Mouse (Mus musculus) layer of hippocampus, postnatal 14 days (tissue): Measurements from ENCODE around the gene Itgb7. TPM values are rescaled to one million over a fixed set of nuclear protein-coding genes. Genes with fewer than 3 reads are reported as not detected.

ENCODE experiments used
- DNase-seq, 2 experiments: peaks; one replicate each; pipeline ENCODE4 v3.0.0; 2021 to 2022; ENCODE audit warnings: low spot score in 2 of 2, mixed read lengths in 1 of 2
- total RNA-seq, 2 experiments: library from RNA; stranded (reverse); gene quantifications; 2 replicates each; pipeline ENCODE4 v1.2.3; 2021

Itgb7 gene
- total RNA-seq, 2 experiments from 2014 or later = 2.1 to 4.2 TPM

DNA sequence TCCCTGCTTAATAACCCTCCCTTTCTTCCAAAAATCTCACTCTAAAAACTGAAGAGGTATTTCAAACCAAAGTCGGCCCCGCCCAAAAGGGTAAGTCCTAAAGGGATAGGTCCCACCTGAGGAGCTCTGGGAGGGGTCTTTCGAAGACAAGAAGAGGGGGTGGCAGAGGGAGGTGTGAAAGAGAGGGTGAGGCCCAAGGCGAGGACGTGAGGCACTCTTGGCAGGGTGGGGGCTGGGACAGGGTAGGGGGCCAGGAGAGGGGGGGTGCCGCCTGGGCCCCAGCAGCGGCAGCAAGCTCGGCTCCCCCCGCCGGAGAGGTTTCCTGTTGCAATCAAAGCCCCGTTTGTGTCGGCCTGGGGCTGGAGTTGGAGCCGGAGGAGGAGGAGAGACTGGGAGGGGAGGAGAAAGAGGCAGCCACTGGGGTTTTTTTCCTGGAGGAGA is 17.5 kb upstream of the Itgb7 start:
- DNase-seq = no peak

DNA sequence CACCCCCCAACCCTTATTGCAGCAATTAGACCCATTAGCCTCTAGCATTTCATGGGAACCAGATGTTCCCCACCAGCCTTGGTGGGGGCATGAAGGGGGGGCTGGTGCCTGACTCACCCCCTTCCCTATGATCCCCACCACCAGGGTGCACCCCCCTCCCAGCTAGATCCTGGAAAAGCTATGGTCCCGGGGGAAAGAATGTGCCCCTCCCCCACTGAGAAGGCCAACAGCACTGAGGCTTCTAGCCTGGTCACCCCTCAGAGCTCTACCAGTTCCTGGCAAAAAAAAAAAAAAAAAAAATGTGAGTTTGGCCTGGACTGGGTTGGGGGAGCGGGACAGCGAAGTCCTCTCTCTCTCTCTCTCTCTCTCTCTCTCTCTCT is 17.1 kb upstream of the Itgb7 start:
- DNase-seq = no peak

DNA sequence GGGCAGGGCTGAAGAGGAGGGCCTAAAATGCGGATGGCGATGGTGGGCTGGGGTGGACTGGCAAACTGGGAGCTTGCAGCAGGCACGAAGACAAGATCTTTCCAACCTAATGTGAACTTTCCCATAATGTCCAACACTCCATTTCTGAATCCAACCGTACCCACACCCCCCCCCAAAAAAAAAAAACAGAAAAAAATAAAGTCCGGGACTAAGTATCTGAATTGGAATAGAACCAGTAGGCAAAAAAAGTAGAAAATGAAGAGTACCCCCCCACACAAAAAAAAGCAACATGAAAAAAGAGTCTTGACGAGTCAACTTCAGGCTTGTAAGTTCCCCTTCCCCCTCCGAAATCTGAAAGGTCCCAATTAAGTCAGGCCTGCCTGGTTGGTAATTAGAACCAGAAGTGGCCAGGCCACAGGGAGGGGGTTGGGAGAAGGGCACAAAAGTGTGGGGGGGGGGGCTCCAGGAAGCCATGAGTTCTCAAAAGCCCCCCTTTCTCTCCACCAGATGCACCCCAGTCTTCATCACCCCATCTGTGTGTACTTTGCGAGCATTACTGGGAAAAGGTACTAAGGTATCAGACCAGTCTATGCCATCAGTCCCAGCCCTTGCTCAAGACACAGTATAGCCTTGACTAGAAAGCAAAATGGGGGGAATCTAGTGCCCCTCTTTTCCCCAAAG is 16.5 kb upstream of the Itgb7 start:
- DNase-seq = no peak

DNA sequence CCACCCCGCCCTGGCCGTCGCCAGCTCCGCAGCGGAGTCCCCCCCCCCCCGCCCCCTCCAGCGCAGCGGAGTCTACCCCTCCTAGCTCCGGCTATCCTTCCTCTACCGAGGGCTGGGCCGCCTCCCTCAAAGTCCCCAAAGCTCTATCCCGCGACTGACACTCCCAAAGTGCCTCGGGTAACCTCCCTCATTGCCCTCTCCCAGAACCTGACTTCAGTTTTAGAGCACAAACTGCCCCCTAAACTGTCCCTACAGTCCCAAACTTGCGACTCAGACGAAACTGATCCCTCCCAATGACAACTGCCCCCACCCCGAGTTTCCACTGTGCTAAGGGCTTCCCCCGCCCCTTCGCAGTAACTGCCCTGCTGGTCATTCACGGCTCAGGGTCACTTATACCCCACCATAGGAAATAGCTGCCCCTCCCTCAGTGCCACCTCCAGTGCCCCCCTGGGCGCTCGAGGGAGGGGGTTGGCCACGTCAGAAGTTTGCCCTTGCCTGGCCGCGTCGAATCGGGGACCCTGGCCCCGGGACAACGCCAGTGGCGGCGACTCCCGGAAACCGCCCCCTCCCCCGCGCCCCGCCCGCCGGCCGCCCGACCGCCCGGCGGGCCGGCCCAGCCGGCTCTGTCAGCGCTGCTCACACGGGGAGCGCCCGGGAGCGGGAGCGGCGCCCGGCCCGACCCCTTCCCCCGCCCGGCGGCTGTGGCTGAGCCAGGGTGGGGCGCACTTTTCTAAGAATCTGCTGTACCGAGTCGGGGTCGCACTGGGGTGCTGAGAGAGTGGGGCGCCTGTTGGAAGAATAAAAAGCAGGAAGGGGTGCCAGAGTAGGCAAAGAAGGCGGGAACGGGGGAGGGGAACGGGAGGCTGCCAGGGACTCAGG is 15.7 kb upstream of the Itgb7 start:
- peak; percentile 48 to 50 for DNase-seq

DNA sequence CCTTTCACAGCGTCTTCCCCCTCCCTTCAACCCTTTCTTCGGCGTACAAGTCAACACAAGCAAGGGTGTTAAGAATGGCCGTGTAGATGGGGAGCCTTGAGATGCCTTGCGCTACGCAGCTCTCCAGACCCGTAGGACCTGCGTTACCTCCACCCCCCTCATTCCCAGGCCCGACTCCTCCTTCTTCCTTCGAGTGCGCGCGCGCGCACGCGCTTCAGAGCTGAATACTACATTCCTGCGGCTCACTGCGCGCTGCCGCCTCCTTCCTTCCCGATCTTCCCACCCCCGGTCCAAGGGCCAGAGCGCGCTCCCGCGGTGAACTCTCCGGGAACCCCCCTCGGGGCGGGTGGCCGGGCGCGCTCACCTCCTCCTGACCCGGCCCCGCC is 15.1 kb upstream of the Itgb7 start:
- peak; percentile 81 to 85 for DNase-seq

DNA sequence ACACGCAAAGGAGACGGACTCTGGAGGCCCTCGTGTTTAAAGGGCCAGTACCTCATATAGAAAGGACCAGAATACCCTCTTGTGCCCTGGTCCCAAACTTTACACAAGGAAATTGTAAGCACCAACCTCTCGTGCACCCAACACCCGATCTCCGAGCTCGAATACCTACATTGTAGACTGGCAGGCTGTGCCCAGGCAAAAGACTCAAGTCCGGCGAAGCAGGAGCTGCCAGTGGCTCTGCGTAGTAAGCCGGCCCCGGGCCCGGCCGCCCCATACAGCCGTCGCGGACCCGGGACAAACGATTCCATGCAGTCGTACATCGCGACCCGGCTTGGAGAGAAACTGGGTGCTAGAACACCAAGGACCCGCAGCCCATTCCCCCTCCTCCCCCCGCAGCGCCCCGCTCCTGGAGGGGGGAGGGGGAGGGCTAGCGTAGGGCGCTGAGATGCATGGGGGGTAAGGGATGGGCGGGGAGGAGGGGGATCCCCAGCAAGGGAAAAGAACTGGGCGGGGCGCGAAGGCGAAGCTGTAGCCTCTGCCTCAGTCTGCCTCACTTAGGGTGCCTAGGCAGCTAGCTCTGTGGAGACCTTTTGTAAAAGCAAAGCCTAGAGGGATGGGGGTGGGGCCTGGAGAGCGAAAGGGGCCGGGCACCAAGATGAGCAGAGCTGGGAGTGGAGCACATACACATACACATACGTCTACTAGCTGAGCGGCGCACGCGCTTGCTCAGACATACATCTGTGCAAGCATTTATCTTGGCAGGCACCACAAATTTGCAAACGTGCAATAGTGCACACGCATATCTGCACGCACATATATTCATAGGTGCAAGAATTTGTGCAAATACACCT is 14.4 kb upstream of the Itgb7 start:
- DNase-seq = peak; percentile 55 to 68

DNA sequence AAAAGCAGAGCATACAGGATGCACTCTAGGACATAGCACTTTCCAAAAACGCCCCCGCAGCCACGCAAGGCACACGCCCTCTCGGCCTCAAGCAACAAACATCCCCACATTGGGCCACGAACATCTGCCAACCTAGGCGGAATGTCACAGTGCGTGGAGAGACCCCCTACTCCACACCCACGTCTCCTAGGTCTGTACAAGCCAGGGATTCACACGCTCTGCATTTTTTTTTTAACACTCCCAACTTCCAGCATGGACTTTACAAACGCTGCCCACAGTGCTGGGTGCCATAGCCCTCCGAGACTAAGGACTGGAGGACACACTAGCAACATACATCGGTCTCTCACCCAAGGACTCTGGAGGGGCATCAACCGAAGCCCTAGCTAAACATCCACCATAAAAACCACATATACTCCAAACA is 13.7 kb upstream of the Itgb7 start:
- no peak for DNase-seq

DNA sequence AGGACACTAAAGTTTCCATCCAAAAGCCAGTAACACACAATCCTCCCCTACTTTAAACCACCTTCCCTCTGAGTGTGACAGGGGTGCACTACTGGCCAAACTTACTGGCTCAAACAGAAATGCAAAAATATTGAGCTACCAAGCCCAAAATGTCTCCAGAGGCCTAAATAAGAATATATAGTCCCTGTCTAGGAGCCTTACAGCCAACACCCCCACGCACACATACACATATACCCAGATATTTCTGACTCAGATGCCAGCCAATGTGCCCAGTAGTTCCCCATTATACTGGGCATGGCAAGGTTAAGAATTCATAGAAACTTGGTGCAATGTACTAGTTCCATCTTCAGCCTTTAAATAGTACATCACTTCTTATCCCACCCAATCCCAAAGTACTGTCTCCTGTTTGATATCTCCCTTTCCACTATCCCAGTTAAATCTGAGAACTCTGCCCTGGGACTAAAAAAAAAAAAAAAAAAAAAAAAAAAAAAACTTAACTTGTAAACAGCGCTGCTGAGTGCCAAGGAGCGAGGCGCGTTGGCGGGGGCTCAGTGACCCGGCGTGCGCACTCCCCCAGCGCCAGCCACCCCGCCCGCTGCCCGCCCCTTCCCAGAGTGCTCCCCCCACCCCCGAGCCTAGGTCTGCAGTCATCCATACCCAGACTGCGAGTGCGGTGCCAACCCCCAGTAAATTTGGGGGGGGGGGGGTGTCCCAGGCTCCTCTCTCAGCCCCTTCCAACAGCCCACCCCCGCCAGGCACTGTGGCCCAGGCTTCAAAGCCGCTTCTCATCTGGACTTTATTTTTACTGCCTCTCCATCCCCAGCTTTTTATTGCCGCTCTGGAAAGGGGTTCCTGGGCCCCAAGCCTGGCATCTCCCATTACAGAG is 12.8 kb upstream of the Itgb7 start:
- no peak for DNase-seq

DNA sequence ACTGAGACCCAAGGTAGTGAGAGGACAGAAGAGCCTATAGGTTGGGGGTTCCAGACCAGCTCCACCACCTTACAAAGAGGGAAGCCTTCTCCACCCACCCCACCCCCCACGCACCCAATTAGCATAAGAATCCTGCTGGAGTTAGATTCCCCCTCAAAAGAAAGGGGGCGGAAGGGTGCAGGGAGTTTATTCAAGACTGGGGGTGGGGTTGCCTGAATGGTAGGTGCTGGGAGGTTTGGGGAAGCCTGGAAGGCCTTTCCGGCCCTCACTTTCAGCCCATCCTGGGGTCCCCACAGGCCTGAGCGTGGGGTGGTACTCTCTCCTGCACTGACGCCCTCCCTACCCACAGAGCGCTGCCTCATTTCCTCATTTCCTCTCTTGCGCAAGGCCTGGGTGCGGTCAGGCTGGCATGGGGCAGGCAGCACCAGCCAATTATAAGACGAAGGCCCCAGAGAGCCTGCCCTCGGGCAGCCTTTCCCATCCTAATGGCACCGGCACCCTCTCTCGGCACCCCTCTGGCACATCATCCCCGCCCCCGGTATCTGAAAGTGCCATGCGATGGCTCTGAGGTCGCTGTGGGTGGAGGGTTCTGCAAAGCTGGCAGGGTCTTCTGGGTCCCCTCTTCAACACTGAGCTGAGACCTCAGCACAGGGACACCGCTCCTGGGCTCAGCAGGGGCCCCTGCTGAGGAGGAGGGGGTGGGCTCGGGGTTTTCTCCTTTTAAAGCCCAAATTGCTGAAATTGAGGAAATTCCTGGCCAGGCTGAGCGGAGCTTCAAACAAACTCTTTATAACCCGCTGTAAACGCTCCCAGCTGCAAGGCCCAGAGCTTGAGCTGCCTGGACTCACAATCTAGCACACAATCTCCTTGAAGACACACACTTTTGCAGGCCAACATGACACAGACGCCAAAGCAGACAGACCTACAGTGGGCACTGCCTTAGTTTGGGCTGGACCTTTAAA is 11.8 kb upstream of the Itgb7 start:
- DNase-seq = no peak

DNA sequence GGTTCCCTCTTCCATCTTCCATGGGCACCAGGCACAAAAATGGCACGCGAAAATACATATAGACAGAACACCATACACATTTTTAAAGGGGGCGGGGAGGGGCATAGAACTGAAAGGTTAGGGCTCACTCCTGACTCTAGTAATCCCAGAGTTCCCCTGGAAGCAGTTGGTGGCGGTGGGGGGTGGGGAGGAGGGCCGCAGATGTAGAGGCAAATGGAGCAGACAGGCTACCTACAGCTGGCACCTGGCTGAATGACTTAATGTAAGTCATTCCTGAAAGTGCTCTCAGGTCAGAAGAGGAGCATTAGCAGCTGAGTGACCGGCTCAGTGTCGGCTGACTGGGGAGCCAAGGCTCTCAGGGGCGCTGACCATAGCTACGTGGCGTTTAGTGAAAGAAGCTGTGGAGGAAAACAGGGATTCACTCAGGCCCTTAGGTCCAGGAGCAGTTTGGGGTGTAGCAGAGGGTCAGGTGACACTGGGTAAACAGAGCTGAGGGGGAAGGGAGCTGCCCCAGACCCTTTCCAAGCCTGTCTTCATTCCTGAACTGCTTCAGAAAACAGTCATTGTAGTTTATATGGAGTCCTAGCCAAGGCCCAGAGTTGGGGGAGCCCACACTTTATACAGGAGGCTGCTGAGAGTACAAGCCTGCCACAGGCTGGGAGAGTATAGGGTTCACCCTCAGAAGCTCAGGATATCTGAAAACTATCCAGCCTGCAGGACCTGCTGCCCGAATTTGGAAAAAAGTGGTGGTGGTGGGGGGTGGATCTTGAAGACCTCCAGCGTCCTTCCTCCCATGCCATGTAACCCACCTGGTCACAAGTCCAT is 10.9 kb upstream of the Itgb7 start:
- no peak for DNase-seq

DNA sequence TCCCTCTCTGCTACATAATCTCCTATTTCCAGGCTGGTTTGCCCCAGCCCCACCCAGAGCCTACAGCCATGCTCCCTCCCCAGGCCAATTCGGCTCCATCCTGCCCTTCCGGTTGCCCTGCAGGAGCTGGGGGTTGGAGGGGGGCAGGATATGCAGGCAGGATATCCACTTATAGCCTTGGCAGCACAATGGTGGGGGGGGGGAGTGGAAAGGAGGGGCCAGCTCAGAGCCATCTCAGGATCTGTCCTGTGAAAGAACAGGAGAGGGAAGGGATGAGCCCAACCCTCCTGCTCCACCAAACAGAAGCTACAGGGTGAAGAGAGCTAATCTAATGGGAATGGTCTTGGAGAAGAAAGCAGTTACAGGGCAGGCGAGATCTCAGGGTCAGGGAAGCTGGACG is 8.9 kb upstream of the Itgb7 start:
- DNase-seq = no peak

DNA sequence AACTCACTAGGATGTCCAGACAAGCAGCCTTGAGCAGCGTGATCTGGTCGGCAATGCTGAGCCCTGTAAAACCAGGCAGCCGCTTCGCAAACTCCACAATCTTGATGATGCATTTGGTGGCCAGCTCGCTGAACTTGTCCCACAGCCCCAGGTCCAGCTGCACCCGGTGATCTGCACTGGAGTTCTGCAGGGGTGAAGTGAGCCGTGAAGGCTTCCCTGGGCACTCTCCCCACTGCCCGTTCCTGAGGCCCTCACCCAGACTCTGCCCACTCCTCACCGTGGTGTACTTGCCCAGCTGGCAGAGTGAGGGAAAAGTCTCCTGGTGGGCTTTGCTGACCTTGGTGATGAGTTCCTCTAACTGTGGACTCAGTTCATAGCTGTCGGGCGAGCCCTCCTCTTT is 8.1 kb upstream of the Itgb7 start:
- no peak for DNase-seq

DNA sequence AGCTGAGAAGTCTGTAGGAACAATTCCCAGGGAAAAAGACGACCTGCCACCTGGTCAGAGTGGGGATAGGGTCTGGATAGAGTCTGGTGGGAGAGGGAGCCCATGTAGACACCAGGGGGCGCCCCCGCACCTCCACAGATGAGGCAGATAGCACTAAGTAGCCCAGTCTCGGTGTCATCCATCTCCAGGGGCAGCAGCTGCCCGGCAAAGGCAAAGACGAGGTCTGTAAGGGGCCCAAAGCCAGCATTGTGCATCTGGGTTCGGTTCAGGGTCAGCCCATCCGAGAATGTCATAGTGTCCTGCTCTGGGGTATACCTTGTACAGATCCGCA is 7.5 kb upstream of the Itgb7 start:
- DNase-seq = peak; percentile 76

DNA sequence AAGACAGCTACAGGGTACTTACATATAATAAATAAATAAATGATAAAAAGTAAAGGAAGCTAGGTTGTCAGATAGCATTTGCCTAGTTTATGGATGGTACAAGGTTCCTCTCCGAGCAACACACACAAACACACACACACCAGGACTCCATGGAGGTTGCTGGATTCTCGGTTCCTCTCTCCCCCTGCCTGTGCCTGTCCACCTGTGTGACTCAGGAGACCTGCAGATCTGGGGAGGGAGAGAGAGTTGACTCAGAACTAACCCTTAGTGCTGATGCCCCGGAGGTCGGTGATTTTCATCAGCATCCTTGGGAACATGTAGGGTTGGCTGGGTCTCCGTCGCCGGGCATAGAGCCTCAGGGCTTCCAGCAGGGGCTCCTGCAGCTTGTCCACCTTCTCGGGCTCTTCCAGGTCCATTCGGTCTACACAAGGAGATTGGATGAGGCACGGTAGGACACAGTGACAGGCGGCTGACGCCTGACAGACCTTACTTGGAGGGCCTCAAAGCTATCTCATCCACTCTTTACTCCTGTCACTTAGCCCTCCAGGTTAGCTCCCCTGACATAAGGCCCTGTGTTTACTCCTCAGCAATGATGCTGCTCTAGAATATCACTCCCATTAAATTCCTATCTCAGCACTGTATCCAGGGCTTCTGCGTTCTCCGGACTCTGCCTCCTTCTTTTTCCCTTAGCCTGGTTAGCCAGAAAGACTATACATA is 7.0 kb upstream of the Itgb7 start:
- DNase-seq = no peak

DNA sequence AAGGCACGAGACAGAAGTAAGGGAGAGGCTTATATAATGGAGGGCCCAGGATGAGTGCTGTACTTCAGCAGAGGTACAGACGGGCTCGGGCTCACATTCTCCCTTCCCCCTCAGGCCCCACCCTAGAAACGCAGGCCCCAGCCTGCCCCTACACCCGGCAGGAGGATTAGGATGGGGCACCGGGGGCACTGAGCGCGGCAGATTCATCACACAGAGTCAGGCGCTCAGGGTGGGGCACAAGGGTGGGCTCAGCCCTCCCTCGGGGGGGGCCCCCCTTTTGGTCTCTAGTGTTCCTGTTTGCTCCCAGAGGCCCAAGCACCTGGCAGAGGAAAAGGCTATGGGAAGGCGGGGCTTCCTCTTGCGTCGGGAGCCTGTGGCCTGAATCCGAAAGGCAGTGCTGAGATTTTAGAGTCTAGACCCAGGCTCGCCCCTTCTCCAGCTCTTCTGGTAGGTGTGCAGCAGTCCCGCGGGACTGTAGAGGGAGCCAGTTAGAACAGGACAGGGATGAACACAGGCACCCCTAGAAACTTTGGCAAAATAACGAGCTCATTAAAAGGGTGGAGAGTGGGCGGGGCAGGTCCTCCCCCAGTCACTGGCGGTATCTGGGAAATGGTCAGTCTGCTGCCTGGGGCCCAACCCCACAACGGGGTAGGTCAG is 3.8 kb upstream of the Itgb7 start:
- no peak for DNase-seq

DNA sequence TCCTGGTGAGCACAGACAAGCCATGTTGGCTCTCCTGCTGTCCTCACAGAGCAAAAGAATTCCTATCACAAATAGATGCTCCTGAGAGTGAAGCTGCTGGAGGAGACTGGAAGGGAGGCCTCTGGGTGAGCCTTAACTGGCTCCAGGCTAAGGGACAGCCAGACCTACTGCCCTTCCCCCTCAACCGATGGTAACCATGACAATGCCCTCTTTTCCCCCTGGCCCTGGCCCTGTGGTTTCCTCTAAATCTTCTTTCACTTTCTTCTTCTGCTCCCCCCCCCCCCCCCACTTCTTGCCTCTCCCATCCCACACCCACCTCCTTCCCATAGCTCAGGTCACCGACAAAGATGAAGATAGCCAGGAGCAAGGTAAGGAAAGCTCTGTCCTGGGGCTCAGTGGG is 2.2 kb upstream of the Itgb7 start:
- DNase-seq = no peak

DNA sequence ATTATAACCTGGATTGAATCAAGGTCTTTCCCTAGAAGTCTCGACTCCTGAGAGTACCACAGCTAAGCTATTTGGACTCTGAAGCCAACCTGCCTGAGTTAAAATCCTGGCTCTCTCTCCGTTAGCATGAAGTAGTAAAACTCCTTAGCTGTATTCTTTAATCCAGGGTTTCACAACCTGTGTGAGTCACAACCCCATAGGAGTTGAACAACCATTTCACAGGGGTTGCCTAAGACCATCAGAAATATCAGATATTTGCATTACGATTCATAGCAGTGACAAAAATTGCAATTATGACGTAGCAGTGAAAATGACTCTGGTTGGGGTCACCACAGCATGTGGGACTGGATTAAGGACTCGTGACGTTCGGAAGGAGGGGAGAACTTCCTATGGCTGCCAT is 1.0 kb upstream of the Itgb7 start:
- no peak for DNase-seq
